18 mouse cellular contexts compared by ENCODE assay signal in genomic region chr4:127353951-127354438, GRCm38 (mm10). TPM values are rescaled to one million over a fixed set of nuclear protein-coding genes. Genes with fewer than 3 reads are reported as not detected.
DNase-seq lines count a peak whose midpoint lies in the region; ATAC-seq and TF ChIP-seq lines count a peak whose summit lies in the region.
"Had no signal": no experiment of that assay in that cellular context is flagged by ENCODE, and none has a peak within 500 bp of the region (broad histone marks: within the 10 kb centered on the region; RNA-seq: fewer than 3 reads in every experiment).

TSS of gene Gjb4 (minus strand) at chr4:127354081.

- no peak for TF ChIP-seq EP300 in lung, postnatal 0 days (IDR thresholded peaks at IDR 0.05)

- TF ChIP-seq CTCF in lung, postnatal 0 days (IDR thresholded peaks at IDR 0.05) = no peak

- 0 out of 2 replicates have a peak, but pooled peaks cover under 1% of the 10 kb centered on the region for H3K27me3 ChIP-seq in heart, embryonic 14.5 days (ENCODE audit: control insufficient read depth, insufficient read depth, low read length)
- no peaks in the 10 kb centered on the region for H3K27me3 ChIP-seq in lung, postnatal 0 days (replicated peaks; ENCODE audit: insufficient read depth, low read length)
- H3K27me3 ChIP-seq in myocyte (ENCODE audit: control insufficient read depth, insufficient read depth, insufficient read length) = no peaks in the 10 kb centered on the region
- H3K27me3 ChIP-seq: CH12.LX; liver, embryonic 13.5 days had no signal

- no peak within 1 kb of the TSS for H3K9ac ChIP-seq in heart, embryonic 14.5 days (ENCODE audit: low read length)
- H3K9ac ChIP-seq in lung, postnatal 0 days (replicated peaks; ENCODE audit: low read depth) = no peak within 1 kb of the TSS
- peak within 1 kb of the TSS; percentile 41; the same call in 1 of the 2 replicates for H3K9ac ChIP-seq in ES-E14 (ENCODE audit: insufficient read depth, low read depth, low read length, poor library complexity, severe bottlenecking)
- H3K9ac ChIP-seq: forebrain, embryonic 12.5 days; liver, embryonic 13.5 days had no signal

- H3K4me2 ChIP-seq in heart, embryonic 14.5 days (ENCODE audit: low read length) = peak within 1 kb of the TSS; percentile 5; the same call in 1 of the 2 replicates
- no peak within 1 kb of the TSS for H3K4me2 ChIP-seq in lung, postnatal 0 days (replicated peaks; ENCODE audit: low read depth, low read length)
- H3K4me2 ChIP-seq in myocyte (ENCODE audit: low read depth) = peak within 1 kb of the TSS; percentile 44
- H3K4me2 ChIP-seq: forebrain, embryonic 12.5 days; heart, embryonic 11.5 days; liver, embryonic 13.5 days had no signal

- no peak for TF ChIP-seq POLR2A in myocyte (IDR thresholded peaks at IDR 0.05; ENCODE audit: insufficient read length, low read depth)

- 56% methylated on average over 8 of the region's 8 CpGs for WGBS in heart, embryonic 14.5 days
- WGBS in lung, postnatal 0 days = 29% methylated on average over 8 of the region's 8 CpGs

- H3K4me1 ChIP-seq in heart, embryonic 14.5 days (ENCODE audit: control insufficient read depth in 2 of 2, insufficient read depth in 2 of 2, low read length in 2 of 2) = peaks cover 16 to 23% of the 10 kb centered on the region in 2 experiments
- H3K4me1 ChIP-seq in lung, postnatal 0 days (ENCODE audit: insufficient read depth, low read depth, low read length) = peaks cover 4% of the 10 kb centered on the region; the same call in 1 of the 2 replicates
- peaks cover 5 to 35% of the 10 kb centered on the region in 2 experiments; a peak in 2 of 4 replicates for H3K4me1 ChIP-seq in ES-E14 (ENCODE audit: control insufficient read depth in 2 of 2, insufficient read depth in 2 of 2, low read length in 2 of 2, poor library complexity in 1 of 2)
- H3K4me1 ChIP-seq: liver, embryonic 13.5 days had no signal

- no peaks in the 10 kb centered on the region for H3K79me2 ChIP-seq in myocyte (ENCODE audit: control insufficient read depth, insufficient read depth)

- H3K9me3 ChIP-seq in heart, embryonic 14.5 days (ENCODE audit: control insufficient read depth, low read length) = no peaks in the 10 kb centered on the region
- no peaks in the 10 kb centered on the region for H3K9me3 ChIP-seq in lung, postnatal 0 days (ENCODE audit: low read length)
- H3K9me3 ChIP-seq in ES-E14 (ENCODE audit: control insufficient read depth, insufficient read depth, low read depth, low read length) = no peaks in the 10 kb centered on the region
- H3K9me3 ChIP-seq: forebrain, embryonic 12.5 days; liver, embryonic 13.5 days had no signal

- no peak within 1 kb of the TSS for H3K4me3 ChIP-seq in heart, embryonic 14.5 days (ENCODE audit: control insufficient read depth in 1 of 2, insufficient read depth in 1 of 2, low read depth in 1 of 2, low read length in 2 of 2)
- H3K4me3 ChIP-seq in lung, postnatal 0 days (ENCODE audit: low read depth, low read length) = no peak within 1 kb of the TSS
- H3K4me3 ChIP-seq in ES-E14 (ENCODE audit: insufficient read depth in 1 of 2, low read depth in 1 of 2, low read length in 2 of 2, poor library complexity in 1 of 2, severe bottlenecking in 1 of 2) (no peak within 1 kb of the TSS), myocyte (no peak within 1 kb of the TSS)
- H3K4me3 ChIP-seq: forebrain, embryonic 12.5 days; gastrocnemius, adult 2 months; liver, embryonic 13.5 days had no signal

- in situ Hi-C loops in ES-E14 (cut with MboI; ENCODE audit: low sequenced_read_pairs in 2 of 2, unreplicated experiment in 2 of 2) = no loop called here

- intact Hi-C loops in heart, postnatal 36 days (cut with DNase I) = no loop called here

- peak within 1 kb of the TSS in 1 of 2 experiments; percentile 57; a peak in 2 of 4 replicates for H3K27ac ChIP-seq in heart, embryonic 14.5 days (replicated peaks in 1 of 2; ENCODE audit: control insufficient read depth in 1 of 2, insufficient read depth in 1 of 2, low read depth in 2 of 2, low read length in 2 of 2)
- H3K27ac ChIP-seq in lung, postnatal 0 days (ENCODE audit: low read length) = no peak within 1 kb of the TSS
- no peak within 1 kb of the TSS; the same call in 1 of the 2 replicates for H3K27ac ChIP-seq in ES-E14 (ENCODE audit: insufficient read depth, low read depth, low read length, poor library complexity, severe bottlenecking)
- H3K27ac ChIP-seq: forebrain, embryonic 12.5 days; gastrocnemius, adult 2 months; hindbrain, postnatal 0 days; liver, embryonic 13.5 days; macrophage had no signal

- ATAC-seq in heart, embryonic 14.5 days (ENCODE audit: insufficient number of reproducible peaks, insufficient read depth, low FRiP score, low read depth) = no peak
- ATAC-seq in lung, postnatal 0 days = peak; percentile 30; the same call in 1 of the 2 replicates
- ATAC-seq: hindbrain, postnatal 0 days had no signal

- H3K36me3 ChIP-seq in heart, embryonic 14.5 days (ENCODE audit: control insufficient read depth, insufficient read depth, low read length) = no peaks in the 10 kb centered on the region
- no peaks in the 10 kb centered on the region for H3K36me3 ChIP-seq in lung, postnatal 0 days (ENCODE audit: insufficient read depth, low read length)
- peaks cover 18% of the 10 kb centered on the region for H3K36me3 ChIP-seq in ES-E14 (ENCODE audit: control insufficient read depth, insufficient read depth, low read length, poor library complexity, severe bottlenecking)
- no peaks in the 10 kb centered on the region for H3K36me3 ChIP-seq in myocyte (ENCODE audit: control insufficient read depth, insufficient read depth)
- H3K36me3 ChIP-seq: forebrain, embryonic 12.5 days; liver, embryonic 13.5 days had no signal

- no peak for DNase-seq in heart, postnatal 36 days
- no peak for DNase-seq in lung, postnatal 0 days (ENCODE audit: low spot score)
- no peak for DNase-seq in lung, postnatal 14 days
- no peak for DNase-seq in ES-E14 (ENCODE audit: low read depth, low spot score)
- no peak for DNase-seq in left cerebral cortex, adult 11 months (ENCODE audit: low spot score)
- DNase-seq: gastrocnemius, adult 2 months; liver, embryonic 13.5 days had no signal

- H3ac ChIP-seq in myocyte (ENCODE audit: control insufficient read depth, insufficient read length) = no peak within 1 kb of the TSS

TF ChIP-seq in ES-E14, 5 proteins besides CTCF, POLR2A, EP300 and RAD21:
- TF ChIP-seq MAFK (IDR thresholded peaks at IDR 0.05; ENCODE audit: insufficient read depth, low read depth, low read length) (no peak), HCFC1 (IDR thresholded peaks at IDR 0.05; ENCODE audit: borderline replicate concordance, insufficient read depth, low read length) (no peak), ZNF384 (IDR thresholded peaks at IDR 0.05; ENCODE audit: low read depth, low read length) (no peak), ZC3H11A (IDR thresholded peaks at IDR 0.05; ENCODE audit: borderline replicate concordance, low read depth, low read length) (no peak), CHD2 (IDR thresholded peaks at IDR 0.05; ENCODE audit: low read depth, low read length) (no peak)

TF ChIP-seq in myocyte, 11 proteins besides CTCF, POLR2A, EP300 and RAD21:
- no peak for TF ChIP-seq TCF12 (IDR thresholded peaks at IDR 0.05; ENCODE audit: insufficient read depth, poor library complexity, severe bottlenecking)
- no peak for TF ChIP-seq REST (IDR thresholded peaks at IDR 0.05; ENCODE audit: insufficient read depth, insufficient read length)
- no peak for TF ChIP-seq CEBPB (IDR thresholded peaks at IDR 0.05; ENCODE audit: insufficient read depth, poor library complexity, severe bottlenecking)
- TF ChIP-seq MAX (IDR thresholded peaks at IDR 0.05; ENCODE audit: low read depth) = no peak
- TF ChIP-seq MYOD1 (IDR thresholded peaks at IDR 0.05; ENCODE audit: control insufficient read depth in 1 of 3, insufficient read length in 2 of 3, low read depth in 2 of 3) = no peak
- TF ChIP-seq TCF3 (IDR thresholded peaks at IDR 0.05; ENCODE audit: insufficient read length, low read depth) = no peak
- no peak for TF ChIP-seq SRF (IDR thresholded peaks at IDR 0.05; ENCODE audit: control insufficient read depth, insufficient read length, low read depth)
- no peak for TF ChIP-seq E2F4 (IDR thresholded peaks at IDR 0.05; ENCODE audit: insufficient read depth)
- no peak for TF ChIP-seq USF1 (IDR thresholded peaks at IDR 0.05; ENCODE audit: low read depth)
- TF ChIP-seq POLR2AphosphoS2 (IDR thresholded peaks at IDR 0.05; ENCODE audit: insufficient read length, low read depth) = no peak
- no peak for TF ChIP-seq MYOG (IDR thresholded peaks at IDR 0.05; ENCODE audit: control insufficient read depth in 1 of 3, insufficient read depth in 1 of 3, insufficient read length in 2 of 3, low read depth in 2 of 3)

RNA-seq across cellular contexts. Expression of gene Gjb4, which starts in this region (rescaled TPM):
- not detected in 2 replicates for polyA plus RNA-seq in heart, embryonic 14.5 days (2014; fragmentation: Nextera tagmentation; extraction: Ambion mirVana)
- not detected for total RNA-seq in heart, postnatal 36 days (2021)
- polyA plus RNA-seq in lung, postnatal 0 days (2015; fragmentation: Nextera tagmentation; extraction: Ambion mirVana) = 0.27 and 0.31 TPM in 2 replicates
- 1.6 and 4.5 TPM in 2 replicates for total RNA-seq in ES-E14 (2012; rRNA removed)
- 3.0 TPM for polyA plus RNA-seq in myocyte (2012; fragmentation: generic; extraction: Trizol)
- total RNA-seq: adrenal gland, postnatal 25 days; CH12.LX; gastrocnemius, adult 2 months; hindbrain, postnatal 0 days; left cerebral cortex, postnatal 36 days had no signal
- polyA plus RNA-seq: forebrain, embryonic 12.5 days; heart, embryonic 11.5 days; hindbrain, postnatal 0 days; liver, embryonic 13.5 days; macrophage; neural tube, embryonic 14.5 days; testis, adult 2 months had no signal

Comparison
In these comparisons a context has a peak if more than half of its experiments do, and no peak if none do; other contexts are left out.
1. Peak in ATAC-seq in lung, postnatal 0 days; RNA of the gene not detected or under 1 TPM.